Mouse (Mus musculus) myocyte (in vitro differentiated cells): ENCODE measurements around the gene Gm20388.

Source experiments
- CEBPB ChIP-seq: IDR thresholded peaks from 2 replicates; pipeline ENCODE4 v1.6.1; 2011; ENCODE audit warnings: mild to moderate bottlenecking, moderate library complexity; ENCODE audit not compliant: poor library complexity, insufficient read depth, severe bottlenecking
- E2F4 ChIP-seq: IDR thresholded peaks from one replicate; pipeline ENCODE4 v1.6.1; 2011; ENCODE audit warnings: mild to moderate bottlenecking, control low read depth, moderate library complexity; ENCODE audit not compliant: insufficient read depth
- MAX ChIP-seq: IDR thresholded peaks from one replicate; pipeline ENCODE4 v1.6.1; 2011; ENCODE audit warnings: low read depth, mild to moderate bottlenecking, control low read depth
- MYOD1 ChIP-seq, 3 experiments: IDR thresholded peaks; one replicate each; pipeline ENCODE4 v1.6.1; 2011; ENCODE audit warnings: control low read depth in 2 of 3, low read depth in 2 of 3, mild to moderate bottlenecking in 2 of 3, moderate library complexity in 1 of 3; ENCODE audit not compliant: insufficient read length in 2 of 3, control insufficient read depth in 1 of 3
- MYOG ChIP-seq, 3 experiments: IDR thresholded peaks; one replicate each; pipeline ENCODE4 v1.6.1; 2011; ENCODE audit warnings: control low read depth in 2 of 3, low read depth in 2 of 3, mild to moderate bottlenecking in 2 of 3; ENCODE audit not compliant: insufficient read length in 2 of 3, control insufficient read depth in 1 of 3, insufficient read depth in 1 of 3
- POLR2A ChIP-seq: IDR thresholded peaks from one replicate; pipeline ENCODE4 v1.6.1; 2011; ENCODE audit warnings: low read depth, mild to moderate bottlenecking, control low read depth, moderate library complexity; ENCODE audit not compliant: insufficient read length
- POLR2AphosphoS2 ChIP-seq: IDR thresholded peaks from one replicate; pipeline ENCODE4 v1.6.1; 2011; ENCODE audit warnings: low read depth, control low read depth; ENCODE audit not compliant: insufficient read length
- REST ChIP-seq: IDR thresholded peaks from one replicate; pipeline ENCODE4 v1.6.1; 2011; ENCODE audit warnings: mild to moderate bottlenecking, control low read depth, moderate library complexity; ENCODE audit not compliant: insufficient read depth, insufficient read length
- SRF ChIP-seq: IDR thresholded peaks from one replicate; pipeline ENCODE4 v1.6.1; 2011; ENCODE audit warnings: low read depth; ENCODE audit not compliant: control insufficient read depth, insufficient read length
- TCF12 ChIP-seq: IDR thresholded peaks from one replicate; pipeline ENCODE4 v1.6.1; 2011; ENCODE audit warnings: mild to moderate bottlenecking, control low read depth; ENCODE audit not compliant: poor library complexity, insufficient read depth, severe bottlenecking
- TCF3 ChIP-seq: IDR thresholded peaks from one replicate; pipeline ENCODE4 v1.6.1; 2011; ENCODE audit warnings: low read depth, control low read depth; ENCODE audit not compliant: insufficient read length
- USF1 ChIP-seq: IDR thresholded peaks from one replicate; pipeline ENCODE4 v1.6.1; 2011; ENCODE audit warnings: low read depth, mild to moderate bottlenecking, control low read depth, moderate library complexity

DNA sequence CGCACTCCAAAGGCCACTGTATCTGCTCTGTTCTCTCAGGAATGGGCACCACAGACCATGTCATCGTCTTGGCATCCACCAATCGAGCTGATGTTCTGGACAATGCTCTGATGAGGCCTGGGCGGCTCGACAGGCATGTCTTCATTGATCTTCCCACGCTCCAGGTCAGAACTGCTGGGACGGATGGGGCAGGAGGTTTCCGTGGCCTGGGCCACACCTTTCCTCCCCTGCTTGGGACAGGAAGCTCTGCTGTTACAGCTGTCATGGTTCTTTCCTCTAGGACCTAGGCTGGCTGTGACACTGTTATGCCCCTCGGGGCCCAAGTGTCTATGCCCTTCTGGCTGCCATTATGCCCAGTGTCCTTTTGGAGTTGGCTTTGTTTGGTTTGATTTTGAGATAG is 3176.6 kb downstream of the Gm20388 start:
- TF ChIP-seq POLR2AphosphoS2, result no peak
- TF ChIP-seq POLR2A, result no peak
- TF ChIP-seq MYOD1 (IDR thresholded peaks at IDR 0.05; ENCODE audit: control insufficient read depth in 1 of 3, insufficient read length in 2 of 3, low read depth in 2 of 3), result no peak
- no peak for TF ChIP-seq E2F4
- no peak for TF ChIP-seq USF1
- TF ChIP-seq TCF3, result no peak
- peak in 1 of 3 experiments; percentile 2 for TF ChIP-seq MYOG (IDR thresholded peaks at IDR 0.05; ENCODE audit: control insufficient read depth in 1 of 3, insufficient read depth in 1 of 3, insufficient read length in 2 of 3, low read depth in 2 of 3)
- TF ChIP-seq REST, result no peak
- no peak for TF ChIP-seq CEBPB
- TF ChIP-seq MAX, result no peak
- no peak for TF ChIP-seq SRF
- no peak for TF ChIP-seq TCF12
